Mouse (Mus musculus): ENCODE results near the gene Chil4. TPM values are rescaled to one million over a fixed set of nuclear protein-coding genes. Genes with fewer than 3 reads are reported as not detected.
"Not testable (repeated sequence)": the region's sequence is repeated elsewhere in the genome, so short reads cannot be mapped to it uniquely, and the experiment has no call there.

Chil4 gene
- not detected in 2 replicates for polyA plus RNA-seq (2015; fragmentation: Nextera tagmentation; extraction: Ambion mirVana)

GRCm38 (mm10) chr3:106219407-106219806 lies at the start of gene Chil4:
TSS of gene Chil4 (minus strand) at chr3:106219507.
- ATAC-seq (ENCODE audit: insufficient number of reproducible peaks, insufficient read depth, low FRiP score, low TSS enrichment, low read depth) = no peak
- H3K9ac ChIP-seq = no peak within 1 kb of the TSS
- WGBS = 90% methylated on average over 2 of the region's 2 CpGs
- H3K4me2 ChIP-seq = no peak within 1 kb of the TSS
- H3K36me3 ChIP-seq = no peaks in the 10 kb centered on the region
- H3K27ac ChIP-seq = no peak within 1 kb of the TSS
- H3K4me1 ChIP-seq = no peaks in the 10 kb centered on the region
- H3K27me3 ChIP-seq = no peaks in the 10 kb centered on the region
- H3K9me3 ChIP-seq = no peaks in the 10 kb centered on the region
- no peak within 1 kb of the TSS for H3K4me3 ChIP-seq

- H3K4me1 ChIP-seq = no peaks in the 10 kb centered on the region
- no peak overlapping the region for H3K9ac ChIP-seq
- no peaks in the 10 kb centered on the region for H3K36me3 ChIP-seq
- no peak overlapping the region for H3K4me2 ChIP-seq
- no peaks in the 10 kb centered on the region for H3K9me3 ChIP-seq
- no peak overlapping the region for H3K4me3 ChIP-seq
- H3K27ac ChIP-seq = no peak overlapping the region
- 73% methylated on average over 2 of the region's 2 CpGs for WGBS
- H3K27me3 ChIP-seq = no peaks in the 10 kb centered on the region
- ATAC-seq (ENCODE audit: insufficient number of reproducible peaks, insufficient read depth, low FRiP score, low TSS enrichment, low read depth) = 0 out of 2 replicates have a peak, but pooled peaks have one; percentile 56
Measured at GRCm38 (mm10) chr3:106265854-106266253, 46.5 kb upstream of the Chil4 start.

GRCm38 (mm10) chr3:106264854-106265253 lies 45.5 kb upstream of the Chil4 start:
- Histone ChIP-seq H3K4me3 (no peak overlapping the region), H3K9me3 (no peaks in the 10 kb centered on the region), H3K9ac (no peak overlapping the region), H3K27me3 (no peaks in the 10 kb centered on the region), H3K27ac (no peak overlapping the region), H3K4me1 (no peaks in the 10 kb centered on the region), H3K4me2 (no peak overlapping the region), H3K36me3 (no peaks in the 10 kb centered on the region)
- ATAC-seq (ENCODE audit: insufficient number of reproducible peaks, insufficient read depth, low FRiP score, low TSS enrichment, low read depth) = no peak

- not testable (repeated sequence) for H3K27ac ChIP-seq; H3K36me3 ChIP-seq; H3K27me3 ChIP-seq; H3K4me1 ChIP-seq; H3K4me2 ChIP-seq; ATAC-seq (ENCODE audit: insufficient number of reproducible peaks, insufficient read depth, low FRiP score, low TSS enrichment, low read depth); H3K4me3 ChIP-seq; H3K9ac ChIP-seq
- WGBS = 88% methylated on average over 11 of the region's 11 CpGs
- H3K9me3 ChIP-seq = peaks cover 35% of the 10 kb centered on the region
Measured at GRCm38 (mm10) chr3:106257076-106257475, 37.8 kb upstream of the Chil4 start.

- peaks cover 43% of the 10 kb centered on the region for H3K9me3 ChIP-seq
- 75% methylated on average over 6 of the region's 6 CpGs for WGBS
- no peak overlapping the region for H3K9ac ChIP-seq
Measured at GRCm38 (mm10) chr3:106252719-106253118, 33.4 kb upstream of the Chil4 start.

GRCm38 (mm10) chr3:106250763-106251399 lies 31.6 kb upstream of the Chil4 start:
- not testable (repeated sequence) for H3K27me3 ChIP-seq; H3K27ac ChIP-seq; H3K9ac ChIP-seq; ATAC-seq (ENCODE audit: insufficient number of reproducible peaks, insufficient read depth, low FRiP score, low TSS enrichment, low read depth); H3K4me2 ChIP-seq; H3K4me1 ChIP-seq; H3K4me3 ChIP-seq; H3K36me3 ChIP-seq
- peaks cover 38% of the 10 kb centered on the region for H3K9me3 ChIP-seq
- 69% methylated on average over 5 of the region's 5 CpGs for WGBS

More at GRCm38 (mm10) chr3:106252719-106253118, 33.4 kb upstream of the Chil4 start:
- Histone ChIP-seq H3K27me3 (no peaks in the 10 kb centered on the region), H3K4me1 (no peaks in the 10 kb centered on the region), H3K4me3 (no peak overlapping the region), H3K4me2 (no peak overlapping the region), H3K36me3 (no peaks in the 10 kb centered on the region), H3K27ac (no peak overlapping the region)
- no peak for ATAC-seq (ENCODE audit: insufficient number of reproducible peaks, insufficient read depth, low FRiP score, low TSS enrichment, low read depth)

GRCm38 (mm10) chr3:106247369-106247768 lies 28.1 kb upstream of the Chil4 start:
- not testable (repeated sequence) for ATAC-seq (ENCODE audit: insufficient number of reproducible peaks, insufficient read depth, low FRiP score, low TSS enrichment, low read depth); H3K4me3 ChIP-seq; H3K27me3 ChIP-seq; H3K4me2 ChIP-seq; H3K27ac ChIP-seq; H3K9ac ChIP-seq; H3K36me3 ChIP-seq; H3K4me1 ChIP-seq
- peaks cover 23% of the 10 kb centered on the region for H3K9me3 ChIP-seq
- 84% methylated on average over 9 of the region's 9 CpGs for WGBS

GRCm38 (mm10) chr3:106240210-106240609 lies 20.9 kb upstream of the Chil4 start:
- not testable (repeated sequence) for ATAC-seq (ENCODE audit: insufficient number of reproducible peaks, insufficient read depth, low FRiP score, low TSS enrichment, low read depth); H3K4me1 ChIP-seq
- WGBS = 72% methylated on average over 1 of the region's 1 CpGs

GRCm38 (mm10) chr3:106239196-106239791 lies 20.0 kb upstream of the Chil4 start:
- 89% methylated on average over 5 of the region's 5 CpGs for WGBS
- Histone ChIP-seq H3K9me3 (peaks cover 21% of the 10 kb centered on the region; the same call in 1 of the 2 replicates), H3K4me3 (no peak overlapping the region), H3K27ac (no peak overlapping the region), H3K9ac (no peak overlapping the region), H3K27me3 (no peaks in the 10 kb centered on the region), H3K4me2 (no peak overlapping the region), H3K36me3 (no peaks in the 10 kb centered on the region), H3K4me1 (no peaks in the 10 kb centered on the region)
- peak; percentile 72 for ATAC-seq (ENCODE audit: insufficient number of reproducible peaks, insufficient read depth, low FRiP score, low TSS enrichment, low read depth)

More at GRCm38 (mm10) chr3:106240210-106240609, 20.9 kb upstream of the Chil4 start:
- H3K36me3 ChIP-seq, H3K4me2 ChIP-seq, H3K27me3 ChIP-seq, H3K4me3 ChIP-seq, H3K9ac ChIP-seq, H3K27ac ChIP-seq: not testable (repeated sequence)
- peaks cover 21% of the 10 kb centered on the region; the same call in 1 of the 2 replicates for H3K9me3 ChIP-seq

- not testable (repeated sequence) for ATAC-seq (ENCODE audit: insufficient number of reproducible peaks, insufficient read depth, low FRiP score, low TSS enrichment, low read depth); H3K9ac ChIP-seq; H3K4me2 ChIP-seq; H3K27me3 ChIP-seq; H3K36me3 ChIP-seq; H3K27ac ChIP-seq; H3K9me3 ChIP-seq; H3K4me3 ChIP-seq; H3K4me1 ChIP-seq
- WGBS = 73% methylated on average over 3 of the region's 3 CpGs
Measured at GRCm38 (mm10) chr3:106223391-106223790, 4.1 kb upstream of the Chil4 start.

GRCm38 (mm10) chr3:106221625-106222265 lies 2.4 kb upstream of the Chil4 start:
- Histone ChIP-seq H3K4me2 (no peak overlapping the region), H3K9ac (no peak overlapping the region), H3K4me1 (no peaks in the 10 kb centered on the region), H3K36me3 (no peaks in the 10 kb centered on the region), H3K27ac (no peak overlapping the region), H3K27me3 (no peaks in the 10 kb centered on the region), H3K4me3 (no peak overlapping the region), H3K9me3 (peaks cover 4% of the 10 kb centered on the region; the same call in 1 of the 2 replicates)
- whole genome bisulfite sequencing = 79% methylated on average over 1 of the region's 1 CpGs
- ATAC-seq (ENCODE audit: insufficient number of reproducible peaks, insufficient read depth, low FRiP score, low TSS enrichment, low read depth) = no peak
